Mouse (Mus musculus) adrenal gland, adult 2 months (tissue): ENCODE measurements around the gene Ctla4. TPM values are rescaled to one million over a fixed set of nuclear protein-coding genes. Genes with fewer than 3 reads are reported as not detected.

Source experiments
- DNase-seq: peaks from one replicate; pipeline ENCODE4 v3.0.0; 2021
- polyA plus RNA-seq: library from polyadenylated mRNA; depleted of rRNA; stranded (reverse); fragments of >200 nt; gene quantifications from 2 replicates; pipeline ENCODE4 v1.2.3, GENCODE M21; 2012
- total RNA-seq, 2 experiments: library from RNA; stranded (reverse); gene quantifications; 2 replicates each; pipeline ENCODE4 v1.2.3; 2021

Ctla4 gene
- total and polyA plus RNA-seq, 3 experiments, result 0.04 TPM; not detected in 2

GRCm38 (mm10) chr1:60865167-60865566, 21.6 kb upstream of the Ctla4 start:
- DNase-seq, result no peak

GRCm38 (mm10) chr1:60866043-60866442, 20.8 kb upstream of the Ctla4 start:
- DNase-seq, result no peak

GRCm38 (mm10) chr1:60868333-60869277, 18.2 kb upstream of the Ctla4 start:
- peak; percentile 47 for DNase-seq

- DNase-seq, result no peak
Observed at GRCm38 (mm10) chr1:60875267-60875666, 11.5 kb upstream of the Ctla4 start.

GRCm38 (mm10) chr1:60880116-60880867, 6.5 kb upstream of the Ctla4 start:
- DNase-seq, result no peak

GRCm38 (mm10) chr1:60882792-60883191, 4.0 kb upstream of the Ctla4 start:
- no peak for DNase-seq

- DNase-seq, result no peak
Observed at GRCm38 (mm10) chr1:60883279-60883678, 3.5 kb upstream of the Ctla4 start.

- DNase-seq, result no peak
Observed at GRCm38 (mm10) chr1:60884611-60885010, 2.2 kb upstream of the Ctla4 start.

GRCm38 (mm10) chr1:60898127-60898932, 11.5 kb downstream of the Ctla4 start:
- DNase-seq, result no peak

GRCm38 (mm10) chr1:60898933-60899210, 12.1 kb downstream of the Ctla4 start:
- DNase-seq, result no peak

GRCm38 (mm10) chr1:60899244-60899643, 12.4 kb downstream of the Ctla4 start:
- no peak for DNase-seq

- no peak for DNase-seq
Observed at GRCm38 (mm10) chr1:60902547-60902946, 15.7 kb downstream of the Ctla4 start.

GRCm38 (mm10) chr1:60903126-60903525, 16.3 kb downstream of the Ctla4 start:
- no peak for DNase-seq

- DNase-seq, result no peak
Observed at GRCm38 (mm10) chr1:60904456-60904978, 17.7 kb downstream of the Ctla4 start.

- DNase-seq, result no peak
Observed at GRCm38 (mm10) chr1:60907466-60907865, 20.7 kb downstream of the Ctla4 start.

- DNase-seq, result no peak
Observed at GRCm38 (mm10) chr1:60908751-60909161, 22.0 kb downstream of the Ctla4 start.

GRCm38 (mm10) chr1:60909746-60910145, 22.9 kb downstream of the Ctla4 start:
- DNase-seq, result no peak

- DNase-seq, result no peak
Observed at GRCm38 (mm10) chr1:60910796-60911195, 24.0 kb downstream of the Ctla4 start.

GRCm38 (mm10) chr1:60911631-60912030, 24.8 kb downstream of the Ctla4 start:
- no peak for DNase-seq

GRCm38 (mm10) chr1:60913305-60913704, 26.5 kb downstream of the Ctla4 start:
- no peak for DNase-seq

GRCm38 (mm10) chr1:60916281-60916781, 29.5 kb downstream of the Ctla4 start:
- no peak for DNase-seq
